Mouse (Mus musculus) cerebellum, adult 2 months (tissue): ENCODE measurements at regions not wholly inside any gene's neighbourhood (a gene's known extent, or its start where the extent isn't known, plus 50 kb on each side); places are given as distances from the start of the nearest gene placed in this dataset.

Experiments
- CTCF ChIP-seq: fragments of 200-500 bp; IDR thresholded peaks from 2 replicates; pipeline ENCODE4 v1.5.1; 2011; ENCODE audit warnings: low read depth, mild to moderate bottlenecking, control low read depth, low read length, moderate library complexity, borderline replicate concordance; ENCODE audit not compliant: insufficient read depth
- POLR2A ChIP-seq: fragments of 200-500 bp; IDR thresholded peaks from 2 replicates; pipeline ENCODE4 v1.6.1; 2011; ENCODE audit warnings: low read length, control low read depth, borderline replicate concordance; ENCODE audit not compliant: insufficient read depth

- TF ChIP-seq POLR2A (no peak), CTCF (no peak)
Measured at GRCm38 (mm10) chrX:12285976-12286909, 126.1 kb upstream of the Bcor start.
